Mouse (Mus musculus): ENCODE data around the gene Smco2. TPM values are rescaled to one million over a fixed set of nuclear protein-coding genes. Genes with fewer than 3 reads are reported as not detected.

Gene Smco2
- polyA plus RNA-seq, 2 experiments: not detected

DNA sequence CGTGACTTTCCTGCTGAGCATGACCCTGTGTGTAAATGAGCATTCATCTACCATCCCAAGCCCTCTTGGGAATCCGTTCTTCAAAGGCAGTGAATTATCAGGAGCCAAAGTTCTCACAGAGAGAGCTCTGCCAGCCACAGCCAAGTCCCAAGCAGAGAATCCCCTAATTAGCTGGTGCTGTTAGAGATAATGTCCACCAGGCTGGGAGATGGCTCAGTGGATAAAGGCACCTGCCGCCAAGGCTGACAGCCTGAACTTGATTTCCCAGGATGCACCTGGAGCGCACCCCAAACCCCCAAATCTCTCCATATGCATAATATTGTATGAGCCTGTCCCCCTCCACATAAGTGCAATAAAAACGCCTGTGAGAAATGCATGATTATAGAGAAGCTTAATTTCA, 4.6 kb upstream of the Smco2 start:
- DNase-seq (ENCODE audit: low read depth in 3 of 3, low spot score in 3 of 3) (no peak), ATAC-seq (ENCODE audit: insufficient read depth) (no peak)
- WGBS (ENCODE audit: insufficient replicate concordance): 59% methylated on average over 5 of the region's 5 CpGs
- Histone ChIP-seq H3K27ac (no peak overlapping the region), H3K36me3 (replicated peaks; ENCODE audit: control insufficient read depth, insufficient read depth, low read depth) (no peaks in the 10 kb centered on the region), H3K9ac (replicated peaks) (no peak overlapping the region), H3K27me3 (ENCODE audit: control insufficient read depth, insufficient read depth, low read length) (no peaks in the 10 kb centered on the region), H3K9me3 (ENCODE audit: control insufficient read depth, low read length) (no peaks in the 10 kb centered on the region), H3K4me1 (replicated peaks; ENCODE audit: control insufficient read depth in 2 of 2, insufficient read depth in 2 of 2, low read length in 1 of 2) (peaks cover 3 to 15% of the 10 kb centered on the region in 2 experiments; a peak in 3 of 4 replicates), H3K4me2 (ENCODE audit: low read depth) (no peak overlapping the region), H3K4me3 (ENCODE audit: insufficient read depth in 1 of 2, low read depth in 2 of 2, low read length in 2 of 2) (no peak overlapping the region)
- TF ChIP-seq CTCF (IDR thresholded peaks at IDR 0.05; ENCODE audit: low read depth) (no peak), EP300 (IDR thresholded peaks at IDR 0.05; ENCODE audit: low read depth) (no peak)

DNA sequence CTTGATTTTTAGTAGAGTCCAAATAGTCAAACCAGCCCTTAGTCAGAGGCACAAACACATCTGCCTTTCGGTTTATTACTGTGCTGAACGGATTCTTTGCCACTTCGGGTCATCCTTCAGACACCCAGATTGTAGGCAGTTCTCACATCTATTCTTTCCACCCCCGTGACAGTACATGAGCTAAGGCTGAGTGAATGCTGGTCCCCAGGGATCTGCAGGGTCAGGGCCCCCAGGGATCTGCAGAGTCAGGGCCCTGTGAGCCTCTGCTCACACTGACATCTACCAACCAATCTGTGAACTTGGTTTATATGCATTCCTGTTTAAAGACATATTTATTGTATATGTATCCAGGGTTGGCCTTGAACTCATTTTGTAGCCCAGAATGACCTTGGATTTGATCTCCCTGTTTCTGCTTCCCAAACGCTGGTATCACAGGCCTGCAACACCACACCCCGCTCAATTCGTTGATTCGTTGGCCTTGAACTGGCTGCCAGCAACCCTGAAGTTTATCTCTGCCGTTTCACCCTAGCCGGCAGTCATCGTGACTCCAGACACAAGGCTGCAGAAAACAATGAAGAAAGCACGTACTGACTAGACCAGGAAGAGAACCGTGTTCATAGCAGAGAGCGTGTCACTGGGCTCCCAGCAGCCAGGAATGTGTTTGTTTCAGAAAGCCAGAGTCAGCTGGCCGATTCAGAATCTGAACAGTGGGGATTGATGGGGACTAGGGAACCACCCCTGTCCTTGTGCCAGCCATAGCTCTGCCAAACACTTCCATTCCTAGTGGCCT, 3.7 kb upstream of the Smco2 start:
- TF ChIP-seq EP300 (IDR thresholded peaks at IDR 0.05; ENCODE audit: low read depth) (no peak), CTCF (IDR thresholded peaks at IDR 0.05; ENCODE audit: low read depth) (no peak)
- Histone ChIP-seq H3K9me3 (ENCODE audit: control insufficient read depth, low read length) (no peaks in the 10 kb centered on the region), H3K4me1 (replicated peaks; ENCODE audit: control insufficient read depth in 2 of 2, insufficient read depth in 2 of 2, low read length in 1 of 2) (peaks cover 3 to 19% of the 10 kb centered on the region in 2 experiments; a peak in 3 of 4 replicates), H3K27ac (no peak overlapping the region), H3K36me3 (replicated peaks; ENCODE audit: control insufficient read depth, insufficient read depth, low read depth) (no peaks in the 10 kb centered on the region), H3K9ac (replicated peaks) (no peak overlapping the region), H3K27me3 (ENCODE audit: control insufficient read depth, insufficient read depth, low read length) (no peaks in the 10 kb centered on the region), H3K4me2 (ENCODE audit: low read depth) (no peak overlapping the region), H3K4me3 (ENCODE audit: insufficient read depth in 1 of 2, low read depth in 2 of 2, low read length in 2 of 2) (no peak overlapping the region)
- ATAC-seq (ENCODE audit: insufficient read depth) (peak; percentile 19; the same call in 1 of the 2 replicates), DNase-seq (ENCODE audit: low read depth in 3 of 3, low spot score in 3 of 3) (no peak)
- WGBS (ENCODE audit: insufficient replicate concordance): 47% methylated on average over 15 of the region's 15 CpGs

DNA sequence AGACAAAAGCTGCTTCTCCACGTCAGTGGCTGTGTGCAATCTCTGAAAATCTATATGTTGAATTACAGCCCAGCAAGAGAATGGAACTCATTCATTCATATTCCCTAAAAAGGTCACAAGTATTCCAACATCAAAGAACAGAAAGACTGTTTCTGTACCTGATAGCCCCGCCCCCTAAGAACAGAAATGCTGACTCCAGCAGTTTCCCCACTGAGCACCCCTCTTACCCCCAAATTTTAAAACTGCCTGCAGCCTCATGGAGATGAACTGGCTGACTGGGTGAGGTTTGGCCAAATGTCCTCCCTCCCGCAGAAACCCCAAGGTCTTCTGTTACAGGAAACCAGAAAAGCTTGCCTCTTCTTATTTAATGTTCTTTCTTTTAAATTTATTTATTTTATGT, 2.5 kb upstream of the Smco2 start:
- no peak overlapping the region for H3K4me2 ChIP-seq (ENCODE audit: low read depth)
- H3K36me3 ChIP-seq (replicated peaks; ENCODE audit: control insufficient read depth, insufficient read depth, low read depth): no peaks in the 10 kb centered on the region
- 57% methylated on average over 3 of the region's 3 CpGs for WGBS (ENCODE audit: insufficient replicate concordance)
- H3K4me3 ChIP-seq (ENCODE audit: insufficient read depth in 1 of 2, low read depth in 2 of 2, low read length in 2 of 2): no peak overlapping the region
- H3K27ac ChIP-seq: no peak overlapping the region
- DNase-seq (ENCODE audit: low read depth in 3 of 3, low spot score in 3 of 3) (no peak), ATAC-seq (ENCODE audit: insufficient read depth) (no peak)
- H3K9me3 ChIP-seq (ENCODE audit: control insufficient read depth, low read length): no peaks in the 10 kb centered on the region
- no peak overlapping the region for H3K9ac ChIP-seq (replicated peaks)
- no peaks in the 10 kb centered on the region for H3K27me3 ChIP-seq (ENCODE audit: control insufficient read depth, insufficient read depth, low read length)
- H3K4me1 ChIP-seq (replicated peaks; ENCODE audit: control insufficient read depth in 2 of 2, insufficient read depth in 2 of 2, low read length in 1 of 2): peaks cover 3 to 19% of the 10 kb centered on the region in 2 experiments; a peak in 3 of 4 replicates
- no peak for TF ChIP-seq EP300 (IDR thresholded peaks at IDR 0.05; ENCODE audit: low read depth)
- TF ChIP-seq CTCF (IDR thresholded peaks at IDR 0.05; ENCODE audit: low read depth): no peak

DNA sequence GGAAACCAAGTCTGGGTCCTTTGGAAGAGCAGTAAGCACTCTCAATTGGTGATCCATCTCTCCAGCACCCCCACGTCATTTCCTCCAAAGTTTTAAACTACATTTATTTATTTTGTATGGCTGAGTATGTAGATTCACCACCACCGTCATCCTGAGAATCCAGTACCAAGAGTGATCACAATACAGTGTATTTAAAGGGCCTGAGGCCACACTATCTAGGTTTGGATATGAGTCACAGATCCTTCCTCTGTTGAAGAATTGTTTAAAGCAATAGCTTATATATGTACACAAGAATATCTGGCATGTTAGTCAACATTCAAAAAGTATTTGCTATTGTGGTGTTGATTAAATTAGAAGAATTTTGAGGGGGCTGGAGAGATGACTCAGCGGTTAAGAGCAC, 1.6 kb upstream of the Smco2 start:
- Histone ChIP-seq H3K9ac (replicated peaks) (no peak overlapping the region), H3K27me3 (ENCODE audit: control insufficient read depth, insufficient read depth, low read length) (no peaks in the 10 kb centered on the region), H3K4me1 (replicated peaks; ENCODE audit: control insufficient read depth in 2 of 2, insufficient read depth in 2 of 2, low read length in 1 of 2) (peaks cover 3 to 25% of the 10 kb centered on the region in 2 experiments; a peak in 3 of 4 replicates), H3K36me3 (replicated peaks; ENCODE audit: control insufficient read depth, insufficient read depth, low read depth) (no peaks in the 10 kb centered on the region), H3K4me3 (ENCODE audit: insufficient read depth in 1 of 2, low read depth in 2 of 2, low read length in 2 of 2) (no peak overlapping the region), H3K4me2 (ENCODE audit: low read depth) (no peak overlapping the region), H3K27ac (no peak overlapping the region), H3K9me3 (ENCODE audit: control insufficient read depth, low read length) (no peaks in the 10 kb centered on the region)
- WGBS (ENCODE audit: insufficient replicate concordance): 70% methylated on average over 3 of the region's 3 CpGs
- ATAC-seq (ENCODE audit: insufficient read depth) (no peak), DNase-seq (ENCODE audit: low read depth in 3 of 3, low spot score in 3 of 3) (no peak)
- TF ChIP-seq EP300 (IDR thresholded peaks at IDR 0.05; ENCODE audit: low read depth) (no peak), CTCF (IDR thresholded peaks at IDR 0.05; ENCODE audit: low read depth) (no peak)

DNA sequence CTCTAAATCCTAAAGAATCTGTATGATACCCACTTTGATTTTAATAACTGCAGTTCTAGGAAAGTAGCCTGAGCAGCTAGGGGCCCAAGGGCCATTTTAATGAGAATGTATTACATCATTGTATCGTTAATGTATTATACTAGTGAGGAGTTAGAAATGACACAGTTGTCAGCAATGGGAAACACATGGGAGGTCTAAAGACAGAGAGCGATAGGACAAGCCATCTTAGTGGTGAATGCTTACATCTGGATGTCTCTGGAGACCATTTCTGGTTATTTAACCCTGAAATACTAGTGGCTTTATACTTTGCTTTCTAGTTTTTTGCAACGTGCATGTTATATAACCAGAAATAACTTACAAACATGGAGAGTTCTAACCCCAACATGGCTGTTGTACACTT, 2.0 kb downstream of the Smco2 start:
- Histone ChIP-seq H3K4me1 (replicated peaks; ENCODE audit: control insufficient read depth in 2 of 2, insufficient read depth in 2 of 2, low read length in 1 of 2) (peaks cover 3 to 20% of the 10 kb centered on the region in 2 experiments; a peak in 3 of 4 replicates), H3K27me3 (ENCODE audit: control insufficient read depth, insufficient read depth, low read length) (no peaks in the 10 kb centered on the region), H3K4me3 (ENCODE audit: insufficient read depth in 1 of 2, low read depth in 2 of 2, low read length in 2 of 2) (no peak overlapping the region), H3K4me2 (ENCODE audit: low read depth) (no peak overlapping the region), H3K9ac (replicated peaks) (no peak overlapping the region), H3K27ac (no peak overlapping the region), H3K36me3 (replicated peaks; ENCODE audit: control insufficient read depth, insufficient read depth, low read depth) (no peaks in the 10 kb centered on the region), H3K9me3 (ENCODE audit: control insufficient read depth, low read length) (no peaks in the 10 kb centered on the region)
- no peak for DNase-seq (ENCODE audit: low read depth in 3 of 3, low spot score in 3 of 3)
- TF ChIP-seq CTCF (IDR thresholded peaks at IDR 0.05; ENCODE audit: low read depth) (no peak), EP300 (IDR thresholded peaks at IDR 0.05; ENCODE audit: low read depth) (no peak)
- WGBS (ENCODE audit: insufficient replicate concordance): 66% methylated on average over 3 of the region's 3 CpGs
- no peak for ATAC-seq (ENCODE audit: insufficient read depth)
